Mouse (Mus musculus) adrenal gland, adult 8-10 months (tissue): Measurements from ENCODE around the gene Cdyl. TPM values are rescaled to one million over a fixed set of nuclear protein-coding genes. Genes with fewer than 3 reads are reported as not detected.

ENCODE experiments used
- DNase-seq: peaks from one replicate; pipeline ENCODE4 v3.0.0; 2022
- total RNA-seq, 4 experiments: library from RNA; stranded (reverse); gene quantifications; 2 replicates each; pipeline ENCODE4 v1.2.4; 2022

Gene Cdyl
- total RNA-seq, 4 experiments from 2014 or later = 17.2 to 24.1 (median 21.4) TPM

DNA sequence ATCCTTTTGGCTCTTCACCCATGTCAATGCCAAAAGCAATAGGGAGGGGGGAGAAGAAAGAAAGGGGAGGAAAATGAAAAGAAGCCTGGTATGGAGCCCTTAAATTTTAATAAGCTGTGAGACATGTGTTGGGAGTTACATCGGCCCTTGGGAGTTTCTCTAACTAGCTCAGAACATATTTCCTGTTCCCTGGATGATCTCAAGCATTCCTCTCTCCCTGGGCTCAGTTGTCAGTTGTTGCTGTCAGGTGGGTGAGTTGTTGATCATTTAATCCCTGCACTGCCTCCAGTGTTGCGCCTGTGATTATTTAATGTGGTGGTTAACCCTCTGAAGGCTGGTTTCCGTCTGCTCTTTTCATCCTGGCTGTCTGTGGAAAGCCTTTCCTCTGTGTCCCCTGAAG lies 185.7 kb downstream of the Cdyl start:
- no peak for DNase-seq

- peak; percentile 19 for DNase-seq
These were observed 189.1 kb downstream of the Cdyl start for GRCm38 (mm10) chr13:35848694-35849093.

DNA sequence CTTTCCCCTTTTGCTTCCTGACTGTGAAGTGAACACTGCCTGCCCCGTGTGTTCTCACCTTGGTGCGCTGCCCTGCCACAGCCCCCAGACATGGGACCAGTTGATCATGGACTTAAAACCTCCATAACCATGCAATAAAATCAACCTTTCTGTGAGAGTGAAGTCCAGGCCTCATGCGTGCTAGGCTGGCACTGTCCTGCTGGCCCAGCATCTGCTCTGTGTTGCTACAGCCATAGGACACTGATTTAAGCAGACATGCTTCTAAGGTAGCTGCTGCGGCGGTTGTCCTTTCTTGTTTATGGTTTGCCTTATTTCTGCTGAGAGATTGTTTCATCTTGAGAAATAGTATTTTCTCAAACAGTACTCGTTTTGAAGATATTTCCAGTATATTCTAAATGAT lies 191.9 kb downstream of the Cdyl start:
- DNase-seq = no peak

- DNase-seq = no peak
These were observed 193.4 kb downstream of the Cdyl start for GRCm38 (mm10) chr13:35852851-35853575.

DNA sequence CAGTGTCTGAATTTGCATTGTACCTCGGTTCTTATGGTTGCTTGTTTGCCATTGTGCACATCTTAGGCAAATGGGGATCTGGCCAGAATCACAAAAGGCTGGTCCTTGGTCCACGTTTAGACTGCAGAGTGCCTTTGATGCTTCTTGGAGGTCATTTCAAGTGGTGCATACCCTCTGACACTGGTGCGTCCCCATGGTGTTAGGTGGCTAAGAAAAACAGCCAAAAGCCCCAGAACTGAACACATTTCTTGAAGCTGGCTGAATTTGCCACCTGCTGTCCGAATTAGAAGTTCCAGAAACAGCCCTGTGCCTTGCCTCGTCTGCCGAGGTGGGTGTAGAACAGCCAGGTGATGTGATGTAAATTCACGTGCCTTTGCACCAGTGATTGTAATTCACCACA lies 197.9 kb downstream of the Cdyl start:
- no peak for DNase-seq

DNA sequence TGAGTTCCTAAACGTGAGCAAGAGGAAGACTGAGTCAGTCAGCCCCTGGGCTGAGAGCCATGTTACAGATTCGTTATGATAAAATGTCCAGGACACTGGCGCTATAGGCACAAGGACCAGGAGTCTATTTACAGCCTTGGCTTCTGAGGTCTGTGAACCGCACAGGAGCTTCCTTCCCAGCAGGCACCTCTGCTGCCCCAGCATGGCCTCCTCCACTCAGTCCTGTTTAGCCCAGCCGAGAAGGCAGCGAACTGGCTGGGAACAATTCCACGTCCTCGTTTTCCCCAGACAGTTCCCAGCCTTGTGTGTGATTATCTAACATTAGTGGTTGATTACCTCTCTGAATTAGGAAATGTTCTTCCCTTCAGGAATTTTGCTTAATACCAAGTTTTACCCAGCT lies 201.3 kb downstream of the Cdyl start:
- DNase-seq = peak; percentile 8

DNA sequence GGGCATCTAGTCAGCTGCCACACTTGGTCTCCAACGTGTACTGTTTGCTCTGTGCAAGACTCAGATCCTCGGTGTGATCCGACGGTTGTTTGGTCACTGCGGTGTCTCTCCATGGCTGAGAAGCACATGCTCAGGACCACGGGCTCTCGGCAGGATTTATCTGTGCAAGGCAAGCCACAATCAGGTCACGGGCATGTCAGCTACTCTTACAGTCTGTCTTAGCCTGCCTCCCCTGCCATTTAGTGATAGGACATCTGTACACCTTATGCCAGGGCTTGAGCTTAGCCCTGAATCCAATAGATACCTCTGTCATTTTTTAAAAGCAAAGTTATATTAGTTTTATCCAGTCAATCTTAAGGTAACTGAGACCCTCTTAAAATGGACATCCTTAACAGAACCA lies 211.0 kb downstream of the Cdyl start:
- no peak for DNase-seq

- DNase-seq = no peak
These were observed 211.5 kb downstream of the Cdyl start for GRCm38 (mm10) chr13:35871107-35871506.

- no peak for DNase-seq
These were observed 215.8 kb downstream of the Cdyl start for GRCm38 (mm10) chr13:35875396-35875795.

DNA sequence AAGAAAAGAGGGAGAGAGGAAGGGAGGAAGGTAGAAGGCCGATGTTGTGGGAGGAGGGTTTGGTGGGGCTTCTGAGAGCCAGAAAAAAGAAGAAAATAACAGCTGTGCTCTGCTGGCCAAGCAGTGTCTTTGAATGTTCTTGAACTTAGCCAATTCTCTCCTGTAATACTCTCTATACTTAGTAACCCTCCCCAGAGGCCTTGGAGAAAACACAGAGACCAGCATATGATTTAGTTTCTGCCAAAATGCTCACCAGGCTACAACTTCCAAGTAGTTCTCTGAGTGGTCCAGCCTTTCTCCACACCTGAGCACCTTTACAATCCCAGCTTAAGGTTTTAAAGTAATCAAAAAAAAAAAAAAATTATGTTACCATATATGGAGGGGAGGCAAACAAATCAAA lies 218.6 kb downstream of the Cdyl start:
- DNase-seq = no peak

DNA sequence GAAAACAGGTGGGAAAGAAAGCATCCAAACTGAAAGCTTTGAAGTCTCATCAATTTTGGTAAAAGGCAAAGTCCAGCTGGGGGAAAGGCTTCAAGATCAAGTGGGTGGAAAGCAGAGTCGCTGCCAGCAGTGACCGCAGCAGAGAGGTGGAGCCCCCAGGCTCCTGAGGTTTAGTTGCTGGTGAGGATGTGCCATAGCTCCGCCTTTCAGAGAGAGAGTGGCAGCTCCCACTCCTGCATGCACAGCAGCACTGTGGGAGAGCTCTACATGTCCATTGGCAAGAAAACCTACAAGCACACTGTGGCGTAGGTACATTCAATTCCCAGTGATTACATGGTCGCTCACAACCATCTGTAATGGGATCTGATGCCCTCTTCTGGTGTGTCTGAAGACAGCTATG lies 219.4 kb downstream of the Cdyl start:
- DNase-seq = no peak

- DNase-seq = no peak
These were observed 219.9 kb downstream of the Cdyl start for GRCm38 (mm10) chr13:35879519-35879918.

GRCm38 (mm10) chr13:35880555-35881046 lies 221.0 kb downstream of the Cdyl start:
- no peak for DNase-seq

DNA sequence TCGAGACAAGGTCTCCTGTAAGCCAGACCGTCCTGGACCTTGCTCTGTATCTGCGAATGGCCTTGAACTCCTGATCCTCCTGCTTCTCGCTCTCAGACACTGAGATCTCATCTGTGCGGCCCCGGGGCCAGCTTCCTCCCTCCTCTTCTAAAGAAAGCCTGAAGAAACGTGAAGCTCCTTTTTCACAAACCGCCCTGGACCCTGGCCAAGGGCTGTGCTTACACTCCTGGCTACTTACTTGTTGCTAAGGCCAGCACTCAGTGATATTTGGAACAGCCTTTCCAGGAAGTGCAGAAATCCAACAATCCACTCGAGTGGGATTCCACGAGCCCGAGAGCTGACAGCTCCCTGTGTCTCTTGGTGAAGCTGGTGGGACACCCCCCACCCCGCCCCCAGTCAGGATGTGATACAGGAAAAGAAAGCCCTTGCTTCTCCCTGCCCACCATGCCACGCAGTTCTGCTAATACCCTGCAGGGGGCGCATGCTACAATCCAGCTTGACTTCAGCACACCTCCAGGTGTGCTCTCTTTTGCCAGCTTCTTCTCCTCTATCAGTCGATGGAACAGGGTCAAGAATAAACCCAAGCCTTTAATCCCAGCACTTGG lies 226.6 kb downstream of the Cdyl start:
- peak; percentile 49 for DNase-seq

DNA sequence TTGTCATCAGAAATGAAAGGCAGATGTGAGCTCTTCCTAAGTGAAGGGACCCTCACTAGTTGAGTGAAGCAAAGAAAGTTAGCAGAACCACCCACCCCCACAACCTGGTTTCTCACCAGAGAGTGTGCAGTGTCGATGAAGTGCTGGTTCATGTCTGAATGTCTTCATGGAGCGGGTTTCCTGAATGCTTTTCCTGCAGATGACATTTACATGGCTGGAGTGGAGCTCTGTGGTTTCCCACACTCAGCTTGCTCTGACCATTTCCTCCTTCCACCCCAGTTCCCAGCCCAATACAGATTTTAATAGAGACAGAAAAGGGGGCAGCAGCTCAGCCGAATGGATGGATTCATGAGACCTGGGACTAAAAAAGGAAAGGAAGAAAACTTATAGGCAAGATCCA lies 233.2 kb downstream of the Cdyl start:
- no peak for DNase-seq

DNA sequence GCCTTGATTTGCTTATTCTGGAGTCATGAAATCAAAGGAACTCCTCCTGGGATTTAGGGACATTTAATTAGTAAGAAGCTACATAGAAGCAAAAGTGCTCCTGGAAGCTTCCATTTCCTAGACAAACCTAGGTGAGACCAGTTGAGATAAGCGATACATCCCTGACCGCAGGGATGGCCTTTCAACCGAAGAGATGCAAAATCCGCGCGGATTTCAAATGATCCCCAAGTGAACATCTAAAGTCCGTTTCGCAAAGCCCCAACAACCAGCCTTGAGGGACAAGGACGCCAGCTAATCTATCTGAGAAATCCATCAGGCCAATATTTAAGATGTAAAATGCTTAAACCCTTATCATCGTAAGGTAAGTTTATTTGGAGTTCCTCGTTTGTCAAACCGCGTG lies 245.7 kb downstream of the Cdyl start:
- DNase-seq = no peak

DNA sequence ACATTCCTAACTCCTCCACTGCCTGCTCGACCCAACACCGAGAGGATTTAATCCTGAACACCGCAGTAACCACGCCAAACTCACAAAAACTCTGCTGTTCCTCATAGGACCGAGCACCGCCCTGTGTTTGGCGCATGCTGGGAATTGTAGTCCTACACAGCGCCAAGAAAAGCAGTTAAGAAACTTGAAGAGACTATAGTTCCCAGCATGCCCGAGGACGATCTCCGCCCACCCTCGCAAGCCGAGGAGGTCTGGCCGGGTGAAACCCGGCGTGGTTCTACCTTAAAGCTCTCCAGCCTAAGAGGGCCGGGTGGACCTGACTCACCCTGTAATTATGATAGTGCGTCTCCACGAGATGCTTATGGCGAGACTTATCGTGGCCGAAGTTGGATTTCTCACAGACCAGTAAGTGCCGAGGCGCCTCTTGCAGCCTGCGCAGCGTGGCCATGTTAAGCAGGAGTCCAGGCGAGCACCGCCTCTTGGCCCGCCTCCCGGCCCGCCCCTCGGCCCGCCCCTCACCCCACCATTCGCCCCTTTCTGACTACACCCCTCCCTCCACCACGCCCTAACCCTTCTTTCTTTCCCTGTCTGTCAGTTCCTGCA lies 246.3 kb downstream of the Cdyl start, which contains the start of gene Rpp40:
Gene Rpp40, minus strand, starts transcription at position 481 of the 603 bp plus-strand sequence.
- peak; percentile 89 for DNase-seq

- DNase-seq = no peak
These were observed 251.8 kb downstream of the Cdyl start for GRCm38 (mm10) chr13:35911476-35911875.

Other genes with a start within 250 kb of the Cdyl start
- gene Rpp40, start 246.5 kb downstream of the Cdyl start, total RNA-seq = 10 to 100 TPM; 13.0 to 17.8 (median 15.7) TPM